Mouse (Mus musculus) CH12.LX (cell line): ENCODE measurements at regions not wholly inside any gene's neighbourhood (a gene's known extent, or its start where the extent isn't known, plus 50 kb on each side); places are given as distances from the start of the nearest gene placed in this dataset.

Experiments used
- DNase-seq: peaks from one replicate; pipeline ENCODE4 v3.0.0-alpha.2; 2013; ENCODE audit errors: extremely low read depth
- H3K27ac ChIP-seq: 2 replicates; pipeline ENCODE4 v1.5.1; 2012; ENCODE audit warnings: low read depth, mild to moderate bottlenecking, control low read depth, moderate library complexity; ENCODE audit not compliant: insufficient read depth
- H3K27me3 ChIP-seq: replicated peaks from 2 replicates; pipeline ENCODE3; 2012; ENCODE audit warnings: inconsistent platforms
- H3K36me3 ChIP-seq, 2 experiments: replicated peaks in 1 of 2; 2 replicates each; pipeline versions ENCODE3 to v1.6.1; 2012; ENCODE audit warnings: inconsistent platforms in 1 of 2, low read length in 1 of 2, mild to moderate bottlenecking in 1 of 2, mixed read lengths in 1 of 2, moderate library complexity in 1 of 2; ENCODE audit not compliant: control insufficient read depth in 1 of 2, insufficient read depth in 1 of 2
- H3K4me1 ChIP-seq, 2 experiments: 2 replicates each; pipeline ENCODE4 v1.6.1; 2012; ENCODE audit warnings: inconsistent platforms in 1 of 2, moderate library complexity in 1 of 2; ENCODE audit not compliant: insufficient read depth in 2 of 2, control insufficient read depth in 1 of 2
- H3K4me2 ChIP-seq: 2 replicates; pipeline ENCODE4 v1.6.1; 2012; ENCODE audit warnings: low read depth, mild to moderate bottlenecking, control low read depth; ENCODE audit not compliant: poor library complexity, insufficient read depth, severe bottlenecking
- H3K4me3 ChIP-seq, 3 experiments: fragments of 150-350 bp in 1 of 3; sonication (generic) in 1 of 3; replicated peaks in 1 of 3; 2 replicates each; pipeline versions ENCODE3 to v1.5.1; 2011 to 2012; ENCODE audit warnings: low read depth in 2 of 3, low read length in 2 of 3, mild to moderate bottlenecking in 2 of 3, moderate library complexity in 2 of 3, control low read depth in 1 of 3, improper control_type of control experiment in 1 of 3, inconsistent platforms in 1 of 3, mixed read lengths in 1 of 3; ENCODE audit not compliant: poor library complexity in 1 of 3
- H3K79me2 ChIP-seq: replicated peaks from 2 replicates; pipeline ENCODE4 v1.6.1; 2012; ENCODE audit warnings: mild to moderate bottlenecking, moderate library complexity; ENCODE audit not compliant: control insufficient read depth, poor library complexity, insufficient read depth, severe bottlenecking; ENCODE audit errors: extremely low read depth
- H3K9ac ChIP-seq: 2 replicates; pipeline ENCODE4 v1.6.1; 2012; ENCODE audit warnings: low read depth, mild to moderate bottlenecking, control low read depth, moderate library complexity; ENCODE audit not compliant: insufficient read depth
- H3K9me3 ChIP-seq: replicated peaks from 2 replicates; pipeline ENCODE3; 2012; ENCODE audit warnings: low read length, inconsistent platforms, mixed read lengths
- BHLHE40 ChIP-seq: IDR thresholded peaks from 2 replicates; pipeline ENCODE4 v1.6.1; 2011; ENCODE audit warnings: mild to moderate bottlenecking, low read depth, low read length, improper control_type of control experiment
- CHD2 ChIP-seq: IDR thresholded peaks from 2 replicates; pipeline ENCODE4 v1.6.1; 2011; ENCODE audit warnings: low read length, improper control_type of control experiment
- CTCF ChIP-seq, 2 experiments: IDR thresholded peaks in 1 of 2; conservative IDR thresholded peaks in 1 of 2; 2 replicates each; pipeline ENCODE4 v1.5.1; 2011 to 2012; ENCODE audit warnings: low read depth in 2 of 2, low read length in 2 of 2, improper control_type of control experiment in 1 of 2, inconsistent platforms in 1 of 2, mild to moderate bottlenecking in 1 of 2, moderate library complexity in 1 of 2
- E2F4 ChIP-seq: IDR thresholded peaks from 2 replicates; pipeline ENCODE4 v1.6.1; 2011; ENCODE audit warnings: low read depth, low read length, improper control_type of control experiment; ENCODE audit not compliant: insufficient replicate concordance
- GABPA ChIP-seq: IDR thresholded peaks from 2 replicates; pipeline ENCODE4 v1.6.1; 2012; ENCODE audit warnings: low read depth, low read length, improper control_type of control experiment, inconsistent platforms; ENCODE audit not compliant: insufficient replicate concordance
- JUN ChIP-seq: IDR thresholded peaks from 2 replicates; pipeline ENCODE4 v1.6.1; 2011; ENCODE audit warnings: low read depth, mild to moderate bottlenecking, low read length, improper control_type of control experiment, moderate library complexity; ENCODE audit not compliant: insufficient read depth
- KAT2A ChIP-seq: IDR thresholded peaks from 2 replicates; pipeline ENCODE4 v1.6.1; 2012; ENCODE audit warnings: low read length, improper control_type of control experiment, inconsistent platforms; ENCODE audit not compliant: insufficient replicate concordance
- MAX ChIP-seq: IDR thresholded peaks from 2 replicates; pipeline ENCODE4 v1.6.1; 2011; ENCODE audit warnings: low read length, improper control_type of control experiment
- MAZ ChIP-seq: IDR thresholded peaks from 2 replicates; pipeline ENCODE4 v1.6.1; 2012; ENCODE audit warnings: low read depth, mild to moderate bottlenecking, inconsistent platforms, low read length, improper control_type of control experiment, moderate library complexity
- MEF2A ChIP-seq: IDR thresholded peaks from 2 replicates; pipeline ENCODE4 v1.6.1; 2014; ENCODE audit warnings: low read depth, mild to moderate bottlenecking, inconsistent platforms, low read length, improper control_type of control experiment, borderline replicate concordance
- MXI1 ChIP-seq: IDR thresholded peaks from 2 replicates; pipeline ENCODE4 v1.6.1; 2011; ENCODE audit warnings: mild to moderate bottlenecking, low read depth, low read length, improper control_type of control experiment
- MYC ChIP-seq: IDR thresholded peaks from 2 replicates; pipeline ENCODE4 v1.6.1; 2011; ENCODE audit warnings: low read depth, mild to moderate bottlenecking, improper control_type of control experiment, low read length
- PAX5 ChIP-seq: IDR thresholded peaks from 2 replicates; pipeline ENCODE4 v1.6.1; 2012; ENCODE audit warnings: low read length, inconsistent platforms, mixed read lengths
- POLR2AphosphoS2 ChIP-seq: IDR thresholded peaks from 2 replicates; pipeline ENCODE4 v1.6.1; 2011; ENCODE audit warnings: low read depth, low read length, improper control_type of control experiment
- RAD21 ChIP-seq: IDR thresholded peaks from 2 replicates; pipeline ENCODE4 v1.6.1; 2011; ENCODE audit warnings: low read depth, mild to moderate bottlenecking, low read length, improper control_type of control experiment, moderate library complexity
- SIN3A ChIP-seq: IDR thresholded peaks from 2 replicates; pipeline ENCODE4 v1.6.1; 2012; ENCODE audit warnings: low read length, improper control_type of control experiment, inconsistent platforms
- USF2 ChIP-seq: conservative IDR thresholded peaks from 2 replicates; pipeline ENCODE4 v1.6.1; 2011; ENCODE audit warnings: low read depth, low read length, improper control_type of control experiment
- ZC3H11A ChIP-seq: IDR thresholded peaks from 2 replicates; pipeline ENCODE4 v1.6.1; 2012; ENCODE audit warnings: low read depth, mild to moderate bottlenecking, inconsistent platforms, low read length, improper control_type of control experiment
- ZKSCAN1 ChIP-seq: IDR thresholded peaks from 2 replicates; pipeline ENCODE4 v1.6.1; 2012; ENCODE audit warnings: low read depth, inconsistent platforms, low read length, improper control_type of control experiment, borderline replicate concordance
- ZMIZ1 ChIP-seq: IDR thresholded peaks from 2 replicates; pipeline ENCODE4 v1.6.1; 2012; ENCODE audit warnings: low read depth, mild to moderate bottlenecking, inconsistent platforms, low read length, improper control_type of control experiment
- dilution Hi-C: fragments of 300-500 bp; cut with MboI; formaldehyde crosslinking; loops from 2 replicates; pipeline ENCODE4 v1.14.3; 2020; ENCODE audit warnings: low sequenced_read_pairs; ENCODE audit not compliant: extremely low pct_unique_long_range_greater_than_20kb, extremely low pct_ligation_motif_present
- in situ Hi-C: fragments of 300-500 bp; cut with MboI; formaldehyde crosslinking; loops from 3 replicates; pipeline ENCODE4 v1.14.3; 2019; ENCODE audit warnings: low sequenced_read_pairs, low pct_ligation_motif_present, low pct_unique_long_range_greater_than_20kb, mixed read lengths

- H3K27ac ChIP-seq: no peak overlapping the region
- no peaks in the 10 kb centered on the region for H3K79me2 ChIP-seq
- TF ChIP-seq GABPA (no peak), CTCF (conservative IDR thresholded peaks at IDR 0.05 in 1 of 2, IDR thresholded peaks at IDR 0.05 in 1 of 2; ENCODE audit: low read depth in 2 of 2, low read length in 2 of 2) (peak in 1 of 2 experiments; percentile 35; a peak in 2 of 4 replicates), RAD21 (peak; percentile 6), ZKSCAN1 (no peak)
- no peak for DNase-seq
- no peak overlapping the region for H3K9ac ChIP-seq
- H3K36me3 ChIP-seq: no peaks in the 10 kb centered on the region
- H3K4me1 ChIP-seq: peaks cover 5 to 6% of the 10 kb centered on the region in 2 experiments; a peak in 3 of 4 replicates
- no peak overlapping the region for H3K4me2 ChIP-seq
- H3K27me3 ChIP-seq: no peaks in the 10 kb centered on the region
- in situ Hi-C loops (no loop called here), dilution Hi-C loops (no loop called here)
- no peaks in the 10 kb centered on the region for H3K9me3 ChIP-seq
- no peak overlapping the region for H3K4me3 ChIP-seq
Observed at GRCm38 (mm10) chr13:102295079-102295478, 398.3 kb upstream of the Cd180 start.

- Histone ChIP-seq H3K79me2 (no peaks in the 10 kb centered on the region), H3K27me3 (no peaks in the 10 kb centered on the region)
- no peak for DNase-seq
- dilution Hi-C loops: no loop called here
- TF ChIP-seq MAX: no peak
- no peak for TF ChIP-seq JUN
- no peak for TF ChIP-seq BHLHE40
- no peak for TF ChIP-seq MAZ
- no peak for TF ChIP-seq SIN3A
- no peak for TF ChIP-seq ZC3H11A
- TF ChIP-seq MEF2A: no peak
- no peak for TF ChIP-seq MXI1
- no peak for TF ChIP-seq KAT2A
- no peak for TF ChIP-seq E2F4
- TF ChIP-seq USF2: no peak
- no peak for TF ChIP-seq CHD2
- no peak for TF ChIP-seq PAX5
- no peak for TF ChIP-seq MYC
- TF ChIP-seq POLR2AphosphoS2: no peak
- TF ChIP-seq ZMIZ1: no peak
- no peak for TF ChIP-seq ZKSCAN1
- TF ChIP-seq, all 38 proteins: peak for 0
- Histone ChIP-seq H3K27ac (no peak overlapping the region), H3K9me3 (no peaks in the 10 kb centered on the region), H3K4me1 (no peaks in the 10 kb centered on the region), H3K4me2 (no peak overlapping the region), H3K36me3 (no peaks in the 10 kb centered on the region), H3K4me3 (no peak overlapping the region), H3K9ac (no peak overlapping the region)
- in situ Hi-C loops: no loop called here
Observed at GRCm38 (mm10) chr13:102307983-102308382, 385.4 kb upstream of the Cd180 start.
